Mouse (Mus musculus) forebrain, embryonic 16.5 days (tissue): ENCODE measurements around the gene Dpyd. TPM values are rescaled to one million over a fixed set of nuclear protein-coding genes. Genes with fewer than 3 reads are reported as not detected.

ENCODE experiments used
- ATAC-seq: fragments of 200-750 bp; cut with Nextera tagmentation; 2 replicates; pipeline ENCODE4 v1.8.0; 2017; ENCODE audit warnings: mild to moderate bottlenecking, moderate library complexity
- H3K27ac ChIP-seq: fragments of 300-500 bp; sonication (generic); 2 replicates; pipeline ENCODE4 v1.5.1; 2014; ENCODE audit warnings: low read length, control low read depth
- H3K27me3 ChIP-seq: fragments of 300-500 bp; sonication (generic); replicated peaks from 2 replicates; pipeline ENCODE4 v1.6.1; 2014; ENCODE audit warnings: low read length; ENCODE audit not compliant: control insufficient read depth, insufficient read depth
- H3K36me3 ChIP-seq: fragments of 300-500 bp; sonication (generic); 2 replicates; pipeline ENCODE4 v1.6.1; 2014; ENCODE audit not compliant: control insufficient read depth, insufficient read depth
- H3K4me1 ChIP-seq: fragments of 300-500 bp; sonication (generic); replicated peaks from 2 replicates; pipeline ENCODE4 v1.6.1; 2014; ENCODE audit warnings: low read length; ENCODE audit not compliant: control insufficient read depth, insufficient read depth
- H3K4me2 ChIP-seq: fragments of 300-500 bp; sonication (generic); 2 replicates; pipeline ENCODE4 v1.6.1; 2014; ENCODE audit warnings: mild to moderate bottlenecking, low read length, control low read depth
- H3K4me3 ChIP-seq: fragments of 300-500 bp; sonication (generic); replicated peaks from 2 replicates; pipeline ENCODE4 v1.5.1; 2014; ENCODE audit warnings: mild to moderate bottlenecking, low read length, control low read depth
- H3K9ac ChIP-seq: fragments of 300-500 bp; sonication (generic); replicated peaks from 2 replicates; pipeline ENCODE4 v1.6.1; 2014; ENCODE audit warnings: low read depth, low read length, control low read depth
- H3K9me3 ChIP-seq: fragments of 300-500 bp; sonication (generic); 2 replicates; pipeline ENCODE4 v1.6.1; 2016; ENCODE audit warnings: low read length; ENCODE audit not compliant: control insufficient read depth
- WGBS: fragments of 180-500 bp; shearing (Covaris S2); extraction: QIAGEN DNeasy Blood & Tissue Kit; methylation state at CpG from one replicate; pipeline ENCODE4 v1.1.7; 2014; 5-methylcytosine and 5-hydroxymethylcytosine counted together
- polyA plus RNA-seq: library from polyadenylated mRNA; unstranded; fragments of >200 nt; fragmentation: Nextera tagmentation; extraction: Ambion mirVana; gene quantifications from 2 replicates; pipeline ENCODE4 v1.2.1, GENCODE M21; 2015

Dpyd gene
- polyA plus RNA-seq, 1 experiment from 2014 or later: 8.1 TPM

DNA sequence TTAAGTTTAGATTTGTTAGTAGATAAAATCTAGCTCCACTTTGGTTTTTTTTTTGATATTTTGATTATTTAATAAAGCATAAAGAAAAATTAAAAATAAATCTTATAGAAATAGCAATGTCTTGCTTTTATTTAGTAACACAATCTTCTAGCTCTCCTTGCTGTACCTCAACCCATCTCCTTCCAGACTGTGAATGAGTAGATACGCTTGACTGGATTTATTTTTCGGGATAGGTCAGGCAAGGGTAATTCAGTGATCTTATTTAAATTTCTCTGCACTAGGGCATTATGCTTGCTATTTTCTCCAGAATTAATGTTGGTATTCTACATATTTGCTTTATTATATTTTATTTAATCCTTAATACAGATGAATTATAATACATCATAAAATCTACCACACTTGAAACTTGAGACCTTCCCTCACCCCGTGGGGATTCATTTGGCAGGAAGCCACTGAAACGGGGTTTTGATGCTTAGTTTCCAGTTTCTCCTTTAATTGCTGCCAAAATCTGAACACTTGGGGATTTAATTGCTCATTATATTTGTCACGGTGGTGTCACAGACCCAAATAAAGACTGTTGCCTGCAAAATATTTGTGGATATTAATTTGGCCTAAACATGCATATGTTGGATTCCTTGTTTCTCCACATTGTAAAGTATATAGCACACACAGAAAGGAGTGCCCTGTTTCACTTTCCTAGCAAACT, 102.2 kb downstream of the Dpyd start:
- H3K9ac ChIP-seq: no peak overlapping the region
- no peaks in the 10 kb centered on the region for H3K9me3 ChIP-seq
- peaks cover 4% of the 10 kb centered on the region for H3K4me1 ChIP-seq
- no peaks in the 10 kb centered on the region; the same call in 1 of the 2 replicates for H3K27me3 ChIP-seq
- no peak overlapping the region for H3K4me3 ChIP-seq
- H3K27ac ChIP-seq: no peak overlapping the region
- WGBS: 19% methylated on average over 5 of the region's 5 CpGs
- peak; percentile 62 for ATAC-seq
- no peaks in the 10 kb centered on the region for H3K36me3 ChIP-seq
- no peak overlapping the region for H3K4me2 ChIP-seq

DNA sequence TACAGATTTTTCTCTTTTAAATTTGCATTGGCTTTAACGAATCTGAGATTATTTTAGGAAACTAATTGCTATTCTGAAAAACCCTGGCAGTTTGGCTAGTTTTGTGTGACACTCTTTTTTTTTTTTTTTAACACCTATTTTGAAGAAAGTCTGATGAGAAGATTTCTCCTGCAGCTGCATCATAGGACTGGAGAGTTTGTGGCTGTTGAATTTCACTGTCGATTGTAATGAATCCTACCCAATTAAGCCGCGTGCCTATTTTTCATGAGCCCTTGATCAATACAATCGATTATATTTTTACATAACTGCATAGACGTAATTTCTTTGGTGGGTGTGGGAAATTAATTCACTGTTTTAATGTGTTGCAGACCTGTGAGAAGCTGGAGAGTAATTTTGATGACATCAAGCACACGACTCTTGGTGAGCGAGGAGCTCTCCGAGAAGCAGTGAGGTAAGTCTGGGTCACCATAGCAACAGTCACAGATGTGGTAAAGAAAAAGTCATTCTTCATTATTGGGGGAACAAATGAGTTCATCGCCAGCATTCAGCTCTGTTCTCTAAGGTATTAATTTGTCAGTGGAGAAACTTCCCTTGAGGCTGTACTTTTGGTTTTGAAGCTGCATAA, 112.3 kb downstream of the Dpyd start:
- peaks cover 5% of the 10 kb centered on the region for H3K4me1 ChIP-seq
- no peaks in the 10 kb centered on the region for H3K9me3 ChIP-seq
- WGBS: 9% methylated on average over 10 of the region's 10 CpGs
- H3K4me3 ChIP-seq: peak overlapping the region; percentile 14
- ATAC-seq: peak; percentile 62
- no peaks in the 10 kb centered on the region for H3K27me3 ChIP-seq
- H3K36me3 ChIP-seq: no peaks in the 10 kb centered on the region
- H3K9ac ChIP-seq: no peak overlapping the region
- H3K27ac ChIP-seq: no peak overlapping the region
- H3K4me2 ChIP-seq: peak overlapping the region; percentile 48

DNA sequence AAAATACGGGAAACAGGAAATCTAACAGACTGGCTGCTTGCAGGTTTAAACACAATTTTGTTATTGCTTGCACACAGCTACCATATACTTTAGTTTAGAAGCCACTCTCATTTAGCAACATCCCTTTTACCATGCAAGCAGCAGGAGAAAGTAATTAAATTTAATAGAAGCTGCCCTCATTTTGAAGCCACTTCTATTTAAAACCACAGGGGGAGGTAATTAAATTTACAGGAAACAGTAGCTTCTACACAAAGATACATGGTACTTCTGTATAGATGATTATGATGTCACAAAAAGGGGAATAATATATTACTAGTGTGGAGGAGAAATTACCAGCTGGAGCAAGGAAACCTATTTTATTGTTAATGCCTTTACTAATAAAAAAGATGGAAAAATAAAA, 113.5 kb downstream of the Dpyd start:
- 7% methylated on average over 1 of the region's 1 CpGs for WGBS
- Histone ChIP-seq H3K9me3 (no peaks in the 10 kb centered on the region), H3K4me2 (no peak overlapping the region), H3K4me3 (no peak overlapping the region), H3K27ac (no peak overlapping the region), H3K9ac (no peak overlapping the region), H3K36me3 (no peaks in the 10 kb centered on the region), H3K4me1 (peaks cover 5% of the 10 kb centered on the region), H3K27me3 (no peaks in the 10 kb centered on the region)
- ATAC-seq: no peak

DNA sequence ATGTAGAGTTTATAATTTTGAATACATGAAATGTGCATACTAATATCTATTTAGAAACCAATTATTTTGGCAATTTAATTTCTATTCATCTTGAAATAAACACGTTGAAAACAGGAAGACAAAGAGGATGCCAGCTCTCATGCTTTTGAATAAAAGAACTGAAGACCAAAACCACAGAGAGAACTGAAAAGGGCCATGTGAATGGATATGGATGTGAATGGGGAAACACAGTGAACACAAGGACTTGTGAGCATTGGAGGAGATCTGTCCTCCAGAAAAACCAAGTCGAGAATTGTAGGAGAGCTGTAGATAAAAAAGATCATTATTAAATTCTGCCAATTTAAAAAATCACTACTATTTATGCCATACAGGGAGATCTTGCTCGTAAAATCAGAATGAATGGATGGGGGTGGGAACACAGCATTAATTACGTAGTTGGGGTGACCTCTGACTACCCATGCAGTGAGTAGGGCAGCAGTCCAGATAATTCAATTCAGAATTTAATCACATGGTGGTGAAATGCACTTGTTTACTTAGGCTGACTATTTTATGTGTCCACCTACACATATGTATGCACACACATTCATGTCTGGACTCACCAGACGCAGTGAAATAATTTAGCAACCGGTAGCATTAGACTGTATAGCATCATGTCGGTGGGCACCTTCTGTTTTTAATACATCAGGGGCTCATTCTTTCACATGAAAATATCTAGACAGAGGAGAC, 114.3 kb downstream of the Dpyd start:
- Histone ChIP-seq H3K36me3 (no peaks in the 10 kb centered on the region), H3K27me3 (no peaks in the 10 kb centered on the region), H3K4me1 (peaks cover 5% of the 10 kb centered on the region), H3K9me3 (no peaks in the 10 kb centered on the region), H3K4me3 (no peak overlapping the region), H3K4me2 (no peak overlapping the region), H3K9ac (no peak overlapping the region), H3K27ac (no peak overlapping the region)
- 22% methylated on average over 7 of the region's 7 CpGs for WGBS
- ATAC-seq: no peak

DNA sequence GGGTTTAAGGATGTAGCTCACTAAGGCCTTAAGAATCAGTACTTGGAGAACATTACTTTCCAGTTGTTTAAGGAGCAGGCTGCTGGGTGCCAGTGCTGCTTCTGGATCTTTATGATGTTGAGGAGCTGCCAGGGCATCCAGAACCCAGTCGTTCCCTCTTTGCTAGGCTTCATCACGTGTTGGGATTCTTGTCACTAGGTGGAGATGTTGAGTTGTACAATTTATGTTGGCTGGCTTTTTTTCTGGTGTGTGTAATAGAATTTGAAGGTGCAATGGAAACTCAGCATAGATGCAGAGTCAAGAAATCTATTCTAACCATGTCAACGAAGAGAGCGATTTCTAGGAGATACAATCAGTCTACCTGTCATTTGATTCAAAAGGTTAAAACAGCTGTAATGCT, 118.9 kb downstream of the Dpyd start:
- Histone ChIP-seq H3K9me3 (no peaks in the 10 kb centered on the region), H3K4me2 (no peak overlapping the region), H3K27ac (no peak overlapping the region), H3K9ac (no peak overlapping the region), H3K36me3 (no peaks in the 10 kb centered on the region), H3K4me1 (no peaks in the 10 kb centered on the region; the same call in 1 of the 2 replicates), H3K4me3 (no peak overlapping the region), H3K27me3 (no peaks in the 10 kb centered on the region)
- no peak for ATAC-seq
- WGBS: 56% methylated on average over 4 of the region's 4 CpGs

DNA sequence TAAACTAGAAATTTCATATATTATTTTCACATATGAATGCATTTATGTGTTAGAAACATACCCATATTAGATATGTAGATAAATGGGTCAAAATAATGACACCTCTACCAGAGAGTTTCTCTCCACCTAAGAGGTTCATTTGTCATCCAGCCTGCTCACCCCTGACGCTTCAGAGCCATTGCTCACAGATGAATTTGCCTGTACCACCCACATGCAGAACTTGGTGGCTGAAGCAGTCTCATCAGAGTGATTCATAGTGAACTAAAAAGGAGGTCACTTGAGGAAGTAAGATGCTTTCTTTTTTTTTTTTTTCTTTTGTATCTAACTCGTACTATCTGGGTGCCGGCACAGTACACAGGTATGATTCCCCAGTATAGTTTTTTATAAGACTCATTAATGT, 188.3 kb downstream of the Dpyd start:
- no peaks in the 10 kb centered on the region for H3K4me1 ChIP-seq
- no peaks in the 10 kb centered on the region for H3K36me3 ChIP-seq
- 80% methylated on average over 3 of the region's 3 CpGs for WGBS
- H3K9ac ChIP-seq: no peak overlapping the region
- H3K4me2 ChIP-seq: no peak overlapping the region
- no peak overlapping the region for H3K4me3 ChIP-seq
- no peaks in the 10 kb centered on the region for H3K9me3 ChIP-seq
- no peak overlapping the region for H3K27ac ChIP-seq
- ATAC-seq: no peak
- no peaks in the 10 kb centered on the region for H3K27me3 ChIP-seq

DNA sequence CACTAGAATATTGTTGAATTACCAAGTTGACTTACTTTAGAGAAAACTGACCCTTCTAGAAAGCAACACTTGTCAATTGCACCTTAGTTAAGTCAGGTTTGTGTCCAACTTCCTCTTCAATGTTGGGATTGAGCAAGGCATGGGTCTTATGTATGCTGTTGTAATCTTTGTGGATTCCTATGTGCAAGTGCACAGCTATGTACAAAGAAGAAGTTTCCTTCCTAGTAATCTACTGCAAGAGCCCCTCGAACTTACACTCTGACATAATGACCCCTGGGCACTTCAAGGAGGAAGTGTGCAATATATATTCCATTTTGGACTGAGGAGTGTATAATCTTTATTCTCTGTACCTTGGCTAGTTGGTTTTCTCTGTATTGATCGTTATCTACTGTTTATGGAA, 191.7 kb downstream of the Dpyd start:
- 90% methylated on average over 2 of the region's 2 CpGs for WGBS
- H3K27ac ChIP-seq: no peak overlapping the region
- ATAC-seq: no peak

DNA sequence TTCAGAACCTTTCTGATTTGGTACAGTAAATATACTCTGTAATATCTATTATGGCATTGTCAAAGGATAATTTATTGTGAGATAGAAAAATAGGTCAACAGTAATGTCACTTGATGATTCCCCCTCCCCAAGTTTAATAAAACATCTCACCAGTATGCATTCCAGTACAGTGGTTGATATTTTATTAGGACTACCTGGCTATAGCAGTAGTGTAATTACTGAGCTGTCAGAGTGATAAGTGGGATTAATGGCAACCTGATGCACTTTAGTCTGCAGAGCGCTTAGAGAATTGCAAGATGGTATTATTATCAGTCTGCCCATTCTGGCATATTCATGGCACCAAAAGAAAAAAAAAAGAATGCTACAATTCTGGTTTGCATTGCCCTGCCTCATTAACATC, 194.2 kb downstream of the Dpyd start:
- 64% methylated on average over 1 of the region's 1 CpGs for WGBS
- H3K27me3 ChIP-seq: no peaks in the 10 kb centered on the region
- ATAC-seq: no peak
- H3K4me3 ChIP-seq: no peak overlapping the region
- H3K9ac ChIP-seq: no peak overlapping the region
- H3K27ac ChIP-seq: no peak overlapping the region
- no peak overlapping the region for H3K4me2 ChIP-seq
- no peaks in the 10 kb centered on the region for H3K9me3 ChIP-seq
- no peaks in the 10 kb centered on the region for H3K36me3 ChIP-seq
- no peaks in the 10 kb centered on the region for H3K4me1 ChIP-seq

More for the DNA sequence above, 191.7 kb downstream of the Dpyd start:
- Histone ChIP-seq H3K4me2 (no peak overlapping the region), H3K4me3 (no peak overlapping the region), H3K9ac (no peak overlapping the region), H3K9me3 (no peaks in the 10 kb centered on the region), H3K36me3 (no peaks in the 10 kb centered on the region), H3K27me3 (no peaks in the 10 kb centered on the region), H3K4me1 (no peaks in the 10 kb centered on the region)

DNA sequence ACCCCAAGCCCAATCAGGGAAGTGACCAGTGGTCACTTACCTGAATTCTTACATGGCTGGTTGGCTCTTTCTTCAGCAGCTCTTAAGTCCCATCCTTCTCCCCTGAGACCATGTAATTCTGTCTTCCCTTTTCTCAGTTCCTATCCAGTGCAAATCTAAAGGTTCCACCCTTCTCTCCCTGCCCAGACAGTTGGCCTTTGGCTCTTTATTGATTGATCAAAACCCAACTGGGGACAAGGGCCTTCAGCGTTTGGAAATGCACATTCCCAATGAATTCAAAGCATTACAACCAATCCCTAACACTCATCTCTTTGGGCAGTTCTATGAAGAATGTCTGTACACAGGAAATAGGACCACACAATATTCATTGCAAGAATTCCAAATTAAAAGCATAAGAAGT, 251.0 kb downstream of the Dpyd start:
- Histone ChIP-seq H3K4me1 (no peaks in the 10 kb centered on the region), H3K4me2 (no peak overlapping the region), H3K27ac (no peak overlapping the region), H3K9ac (no peak overlapping the region), H3K9me3 (no peaks in the 10 kb centered on the region), H3K27me3 (no peaks in the 10 kb centered on the region), H3K4me3 (no peak overlapping the region), H3K36me3 (no peaks in the 10 kb centered on the region)
- no peak for ATAC-seq
- 78% methylated on average over 1 of the region's 1 CpGs for WGBS
